Mouse (Mus musculus) monocyte, adult 2 months (primary cell): ENCODE data around the gene 1700029J07Rik.

Experiments used
- DNase-seq, 2 experiments: peaks; one replicate each; pipeline ENCODE4 v3.0.0; 2022; ENCODE audit warnings: low spot score in 2 of 2, low read depth in 1 of 2

The 1700029J07Rik gene

GRCm38 (mm10) chr8:45950622-45951021, 24.4 kb downstream of the 1700029J07Rik start:
- no peak for DNase-seq

DNA sequence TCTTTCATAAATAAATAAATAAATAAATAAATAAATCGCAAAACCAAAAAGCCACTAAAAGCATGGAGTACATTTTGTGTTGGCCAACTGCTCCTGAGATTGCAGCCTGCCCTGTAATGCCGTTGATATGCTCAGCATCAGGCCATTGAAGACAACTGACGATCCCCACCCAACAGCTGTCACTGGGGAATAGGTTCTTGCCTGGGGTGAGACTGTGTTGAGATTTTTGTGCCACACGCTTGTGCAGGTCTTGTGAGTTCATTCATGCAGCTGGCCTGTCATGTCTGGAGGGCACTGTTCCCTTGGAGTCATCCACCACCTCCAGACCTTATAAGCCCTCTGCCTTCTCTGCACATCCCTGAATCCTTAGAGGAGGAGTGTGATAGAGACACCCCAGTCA, 28.8 kb downstream of the 1700029J07Rik start:
- DNase-seq: no peak

DNA sequence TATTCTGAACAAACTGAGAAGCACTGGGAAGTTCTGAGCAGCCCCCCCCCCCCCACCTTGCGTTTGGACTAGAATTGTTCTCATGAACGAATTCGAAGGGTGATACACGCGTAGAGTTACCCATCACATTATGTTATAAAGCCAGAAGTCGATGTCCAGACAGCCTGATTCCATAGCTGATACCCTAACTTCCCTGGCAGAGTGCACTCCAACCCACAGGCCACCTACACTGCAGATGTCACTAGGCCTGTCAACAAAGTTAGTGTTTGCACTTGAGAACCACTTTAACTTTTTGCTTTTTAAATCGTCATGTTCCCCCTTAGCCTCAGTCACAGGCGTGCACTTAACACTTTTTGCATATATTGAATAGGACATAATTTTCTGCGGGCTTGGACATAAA, 38.1 kb downstream of the 1700029J07Rik start:
- no peak for DNase-seq

DNA sequence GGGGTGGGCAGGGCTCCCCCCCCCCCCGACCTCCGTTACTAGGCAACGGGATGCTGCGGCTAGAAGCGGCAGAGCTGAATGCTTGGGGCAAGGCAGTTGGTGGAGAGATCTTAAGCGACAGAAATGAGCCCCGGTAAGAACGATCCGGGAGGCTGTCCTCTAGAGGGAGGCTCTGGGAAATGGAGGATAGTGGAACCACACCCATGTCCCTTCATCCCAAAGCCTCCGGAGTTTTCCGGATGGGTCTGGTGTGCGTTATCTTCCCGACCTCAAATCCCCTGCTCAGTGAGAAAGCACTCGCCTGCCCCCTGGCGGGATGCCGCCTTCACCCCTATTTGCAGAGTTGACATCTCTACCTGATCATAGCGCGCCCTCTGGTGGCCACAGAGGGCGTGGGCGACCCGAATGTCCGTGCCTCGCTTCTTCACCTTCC, 40.5 kb downstream of the 1700029J07Rik start, which contains the start of gene Ccdc110:
Gene Ccdc110, plus strand, starts transcription at position 38 of the 433 bp plus-strand sequence.
- DNase-seq: peak; percentile 56 to 77

DNA sequence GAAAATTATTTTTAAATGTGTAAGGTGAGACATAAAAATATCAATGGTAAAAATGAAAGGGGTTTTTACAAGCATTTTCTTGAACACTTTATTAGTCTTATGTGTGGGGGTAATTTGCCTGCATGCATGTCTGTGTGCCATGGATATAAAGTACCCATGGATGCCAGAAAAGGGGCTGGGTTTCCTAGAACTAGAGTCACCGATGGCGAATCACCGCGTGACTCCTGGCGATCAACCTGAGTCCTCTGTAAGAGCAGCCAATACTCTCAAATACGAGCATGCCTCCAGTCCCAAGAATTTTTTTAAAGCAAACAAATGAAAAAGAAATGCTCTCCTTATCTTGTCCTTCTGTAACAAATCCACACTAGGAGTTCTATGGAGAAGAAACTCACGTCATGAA, 52.9 kb downstream of the 1700029J07Rik start:
- DNase-seq: no peak

DNA sequence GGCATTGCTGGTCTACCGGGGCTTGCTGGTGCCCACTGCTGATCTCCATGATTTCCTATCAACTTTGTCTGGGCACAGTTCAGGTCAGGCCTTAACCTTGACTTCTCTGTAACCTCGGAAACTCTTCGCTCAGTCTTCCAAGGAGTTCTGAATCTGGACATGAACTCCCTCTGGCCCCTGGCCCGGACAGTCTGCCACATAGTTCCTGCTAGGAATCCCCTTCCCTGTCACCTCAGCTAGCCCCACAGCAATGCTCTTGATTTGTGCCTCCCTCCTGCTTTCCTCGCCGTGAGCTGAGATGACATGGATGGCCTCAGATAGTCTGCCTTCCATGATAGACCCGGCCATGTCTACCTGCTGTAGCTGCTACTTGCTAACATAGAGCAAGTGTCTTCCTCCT, 54.7 kb downstream of the 1700029J07Rik start:
- DNase-seq: no peak

DNA sequence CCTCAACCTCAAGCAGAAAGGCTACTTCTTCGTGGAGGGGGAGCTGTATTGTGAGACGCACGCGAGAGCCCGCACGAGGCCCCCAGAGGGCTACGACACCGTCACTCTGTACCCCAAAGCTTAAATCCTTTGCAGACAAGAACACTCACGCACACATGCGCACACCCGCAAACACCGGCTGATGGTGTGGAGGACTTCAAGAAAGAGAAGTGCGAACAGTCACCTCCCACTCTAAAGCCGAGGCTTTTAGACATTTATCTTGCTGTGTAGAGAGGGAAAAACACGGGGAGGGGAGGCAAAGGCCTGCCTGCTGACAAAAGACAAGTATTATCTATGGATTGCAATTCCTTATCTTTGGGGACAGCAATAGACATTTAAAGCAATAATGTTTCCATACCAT, 56.2 kb downstream of the 1700029J07Rik start:
- no peak for DNase-seq

GRCm38 (mm10) chr8:45917040-45917679, 57.9 kb downstream of the 1700029J07Rik start:
- DNase-seq: no peak

- no peak for DNase-seq
These were observed 58.6 kb downstream of the 1700029J07Rik start for GRCm38 (mm10) chr8:45916496-45916895.

DNA sequence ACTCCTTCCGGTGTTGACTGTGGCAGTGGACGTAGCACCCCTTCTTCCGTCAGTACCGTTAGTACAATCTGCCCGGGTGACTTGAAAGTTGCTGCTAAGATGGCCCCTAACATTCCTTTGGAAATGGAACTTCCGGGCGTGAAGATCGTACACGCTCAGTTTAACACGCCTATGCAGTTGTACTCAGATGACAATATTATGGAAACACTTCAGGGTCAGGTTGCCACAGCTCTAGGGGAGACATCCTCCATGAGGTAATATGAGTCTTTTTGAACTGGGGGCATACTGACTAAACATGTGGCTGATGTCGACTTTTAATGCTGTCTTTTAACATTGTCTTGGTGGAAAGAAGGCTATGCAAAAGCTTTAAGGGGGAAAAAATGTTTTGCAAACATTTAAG, 61.3 kb downstream of the 1700029J07Rik start:
- no peak for DNase-seq

GRCm38 (mm10) chr8:45906251-45906619, 68.8 kb downstream of the 1700029J07Rik start:
- DNase-seq: no peak

GRCm38 (mm10) chr8:45905591-45906250, 69.3 kb downstream of the 1700029J07Rik start:
- no peak for DNase-seq

GRCm38 (mm10) chr8:45903659-45904058, 71.4 kb downstream of the 1700029J07Rik start:
- DNase-seq: no peak
